9 mouse cellular contexts compared by ENCODE assay signal in genomic region chr1:153807390-153807993, GRCm38 (mm10). TPM values are rescaled to one million over a fixed set of nuclear protein-coding genes. Genes with fewer than 3 reads are reported as not detected.
A peak's percentile ranks its signal among the peaks of the same experiment; 100 is the strongest.
DNase-seq lines count a peak whose midpoint lies in the region; ATAC-seq and TF ChIP-seq lines count a peak whose summit lies in the region.
"Had no signal": no experiment of that assay in that cellular context is flagged by ENCODE, and none has a peak within 500 bp of the region (broad histone marks: within the 10 kb centered on the region; RNA-seq: fewer than 3 reads in every experiment).

No protein-coding gene starts in this region.

- no peaks in the 10 kb centered on the region for H3K4me1 ChIP-seq in kidney, embryonic 14.5 days (ENCODE audit: control insufficient read depth, insufficient read depth, low read length)
- no peaks in the 10 kb centered on the region for H3K4me1 ChIP-seq in hindbrain, postnatal 0 days (ENCODE audit: insufficient read depth, low read length)
- H3K4me1 ChIP-seq: embryonic facial prominence, embryonic 15.5 days had no signal

- H3K27ac ChIP-seq in kidney, embryonic 14.5 days (ENCODE audit: low read depth, low read length) = no peak overlapping the region
- H3K27ac ChIP-seq in hindbrain, postnatal 0 days = no peak overlapping the region
- H3K27ac ChIP-seq: embryonic facial prominence, embryonic 15.5 days had no signal

- no peaks in the 10 kb centered on the region for H3K27me3 ChIP-seq in kidney, embryonic 14.5 days (ENCODE audit: control insufficient read depth, insufficient read depth, low read length)
- no peaks in the 10 kb centered on the region for H3K27me3 ChIP-seq in hindbrain, postnatal 0 days (ENCODE audit: insufficient read depth, low read length)
- H3K27me3 ChIP-seq: embryonic facial prominence, embryonic 15.5 days had no signal

- no peaks in the 10 kb centered on the region for H3K9me3 ChIP-seq in kidney, embryonic 14.5 days (ENCODE audit: control insufficient read depth, low read length)
- H3K9me3 ChIP-seq in hindbrain, postnatal 0 days (ENCODE audit: low read length) = no peaks in the 10 kb centered on the region
- H3K9me3 ChIP-seq: embryonic facial prominence, embryonic 15.5 days had no signal

- intact Hi-C loops in left cerebral cortex, postnatal 14 days (cut with DNase I) = loop anchor here (5.0 kb wide), 2 partner anchors 60 to 375 kb away; partner anchors contain the start of gene Rnasel

- DNase-seq in kidney, adult 11 months = peak; percentile 30
- peak; percentile 48 for DNase-seq in adrenal gland, postnatal 25 days
- peak; percentile 78 for DNase-seq in hindbrain, postnatal 0 days (ENCODE audit: low spot score)
- DNase-seq in left cerebral cortex, postnatal 14 days (ENCODE audit: low spot score in 2 of 2) = peak; percentile 78 to 83
- peak; percentile 33 for DNase-seq in telencephalon, adult 2 months (ENCODE audit: low read depth, low spot score)

- peak; percentile 75 for TF ChIP-seq CTCF in hindbrain, postnatal 0 days (IDR thresholded peaks at IDR 0.05; ENCODE audit: low read depth)

- WGBS in kidney, embryonic 14.5 days = 46% methylated on average over 13 of the region's 13 CpGs
- 56% methylated on average over 13 of the region's 13 CpGs for WGBS in hindbrain, postnatal 0 days

- no peak overlapping the region for H3K4me3 ChIP-seq in kidney, embryonic 14.5 days (ENCODE audit: low read length)
- no peak overlapping the region for H3K4me3 ChIP-seq in hindbrain, postnatal 0 days (ENCODE audit: low read length)
- H3K4me3 ChIP-seq: embryonic facial prominence, embryonic 15.5 days had no signal

- H3K4me2 ChIP-seq in kidney, embryonic 14.5 days (replicated peaks; ENCODE audit: low read depth, low read length) = no peak overlapping the region
- no peak overlapping the region for H3K4me2 ChIP-seq in hindbrain, postnatal 0 days (ENCODE audit: low read depth, low read length)
- H3K4me2 ChIP-seq: embryonic facial prominence, embryonic 15.5 days had no signal

- no peak overlapping the region for H3K9ac ChIP-seq in kidney, embryonic 14.5 days (ENCODE audit: low read depth, low read length)
- H3K9ac ChIP-seq in hindbrain, postnatal 0 days (replicated peaks; ENCODE audit: low read length) = no peak overlapping the region
- H3K9ac ChIP-seq: embryonic facial prominence, embryonic 15.5 days had no signal

- H3K36me3 ChIP-seq in kidney, embryonic 14.5 days (ENCODE audit: control insufficient read depth, insufficient read depth, low read length) = no peaks in the 10 kb centered on the region
- no peaks in the 10 kb centered on the region for H3K36me3 ChIP-seq in hindbrain, postnatal 0 days (ENCODE audit: insufficient read depth, low read length)
- H3K36me3 ChIP-seq: embryonic facial prominence, embryonic 15.5 days had no signal

- ATAC-seq in kidney, embryonic 14.5 days (ENCODE audit: low FRiP score, low TSS enrichment) = no peak
- ATAC-seq in erythroblast, adult 5-6 weeks (replicated peaks; ENCODE audit: low FRiP score, poor library complexity, severe bottlenecking) = peak; percentile 49; the same call in 1 of the 2 replicates
- no peak for ATAC-seq in hindbrain, postnatal 0 days
- ATAC-seq in megakaryocyte-erythroid progenitor cell, adult 5-6 weeks (replicated peaks; ENCODE audit: low FRiP score, low TSS enrichment, poor library complexity, severe bottlenecking) = peak; percentile 92

RNA-seq across cellular contexts. Expression of gene Rgsl1, which starts 36.5 kb away (rescaled TPM):
- polyA plus RNA-seq in kidney, embryonic 14.5 days (2014; fragmentation: Nextera tagmentation; extraction: Ambion mirVana) = not detected in 2 replicates
- total RNA-seq in adrenal gland, postnatal 25 days (2021) = 0.15 TPM in 1 of 2 replicates, not detected in the other
- not detected in 2 replicates for total RNA-seq in erythroblast, adult 5-6 weeks (2015; ENCODE audit: low replicate concordance)
- total RNA-seq in erythroblast, adult 5-6 weeks (2017; ENCODE audit: low replicate concordance) = not detected in 2 replicates
- total RNA-seq in hindbrain, postnatal 0 days (2014; rRNA removed) = 0.14 and 0.37 TPM in 2 replicates
- 0.31 and 0.37 TPM in 2 replicates for polyA plus RNA-seq in hindbrain, postnatal 0 days (2015; fragmentation: Nextera tagmentation; extraction: Ambion mirVana)
- total RNA-seq in left cerebral cortex, postnatal 14 days (2021) = 1 to 10 TPM in 1 of 2 experiments, under 1 TPM in 1; 0.92 to 1.2 TPM
- total RNA-seq in megakaryocyte-erythroid progenitor cell, adult 5-6 weeks (2014; fragmentation: Nextera tagmentation) = 0.62 TPM in 1 of 2 replicates, not detected in the other
- total RNA-seq in megakaryocyte-erythroid progenitor cell, adult 5-6 weeks (2017) = not detected in 2 replicates

RNA-seq across cellular contexts. Expression of gene Rnasel, which starts 58.3 kb away (rescaled TPM):
- 6.5 and 7.5 TPM in 2 replicates for polyA plus RNA-seq in kidney, embryonic 14.5 days (2014; fragmentation: Nextera tagmentation; extraction: Ambion mirVana)
- total RNA-seq in adrenal gland, postnatal 25 days (2021) = 13.9 and 17.6 TPM in 2 replicates
- total RNA-seq in erythroblast, adult 5-6 weeks (2015; ENCODE audit: low replicate concordance) = 171 and 180 TPM in 2 replicates
- 259 and 394 TPM in 2 replicates for total RNA-seq in erythroblast, adult 5-6 weeks (2017; ENCODE audit: low replicate concordance)
- 21.6 and 23.3 TPM in 2 replicates for total RNA-seq in hindbrain, postnatal 0 days (2014; rRNA removed)
- polyA plus RNA-seq in hindbrain, postnatal 0 days (2015; fragmentation: Nextera tagmentation; extraction: Ambion mirVana) = 16.8 and 17.1 TPM in 2 replicates
- total RNA-seq in left cerebral cortex, postnatal 14 days (2021) = 1 to 10 TPM; 7.6 to 8.3 TPM
- total RNA-seq in megakaryocyte-erythroid progenitor cell, adult 5-6 weeks (2014; fragmentation: Nextera tagmentation) = 31.0 and 41.1 TPM in 2 replicates
- total RNA-seq in megakaryocyte-erythroid progenitor cell, adult 5-6 weeks (2017) = 31.6 and 50.0 TPM in 2 replicates

Comparison
In these comparisons a context has a peak if more than half of its experiments do, and no peak if none do; other contexts are left out.
1. DNase-seq: peak in every context shown above with its lines; median percentile 80 in left cerebral cortex, postnatal 14 days; 78 in hindbrain, postnatal 0 days; 48 in adrenal gland, postnatal 25 days; 33 in telencephalon, adult 2 months; 30 in kidney, adult 11 months.
2. ATAC-seq: peak in erythroblast, adult 5-6 weeks (single experiment) and megakaryocyte-erythroid progenitor cell, adult 5-6 weeks (single experiment); none in kidney, embryonic 14.5 days (single experiment) and hindbrain, postnatal 0 days (single experiment).